Mouse (Mus musculus) layer of hippocampus, postnatal 10 days (tissue): ENCODE measurements at regions not wholly inside any gene's neighbourhood (a gene's known extent, or its start where the extent isn't known, plus 50 kb on each side); places are given as distances from the start of the nearest gene placed in this dataset.

Experiments
- DNase-seq, 2 experiments: peaks; one replicate each; pipeline ENCODE4 v3.0.0; 2021; ENCODE audit warnings: low spot score in 2 of 2

- DNase-seq = no peak
These were observed 78.4 kb upstream of the Mon1b start for GRCm38 (mm10) chr8:113556994-113557393.

- no peak for DNase-seq
These were observed 54.3 kb upstream of the Mon1b start for GRCm38 (mm10) chr8:113581098-113581497.

GRCm38 (mm10) chr8:113581704-113582103, 53.7 kb upstream of the Mon1b start:
- no peak for DNase-seq

GRCm38 (mm10) chr8:113582180-113582975, 53.0 kb upstream of the Mon1b start:
- peak; percentile 46 to 62 for DNase-seq

GRCm38 (mm10) chr8:113583801-113584200, 51.6 kb upstream of the Mon1b start:
- peak; percentile 29 to 31 for DNase-seq
